Mouse (Mus musculus) C2C12 (cell line): ENCODE measurements around the gene Trappc6a. TPM values are rescaled to one million over a fixed set of nuclear protein-coding genes. Genes with fewer than 3 reads are reported as not detected.

Source experiments
- H3K27me3 ChIP-seq: one replicate; pipeline ENCODE4 v1.6.1; 2011; ENCODE audit not compliant: control insufficient read depth, insufficient read depth, insufficient read length
- H3K36me3 ChIP-seq: one replicate; pipeline ENCODE4 v1.6.1; 2011; ENCODE audit not compliant: control insufficient read depth, insufficient read depth
- H3K4me3 ChIP-seq: one replicate; pipeline ENCODE4 v1.5.1; 2011; ENCODE audit warnings: mild to moderate bottlenecking, control low read depth; ENCODE audit not compliant: poor library complexity, insufficient read depth, severe bottlenecking
- H3K79me2 ChIP-seq: one replicate; pipeline ENCODE4 v1.6.1; 2011; ENCODE audit not compliant: control insufficient read depth, insufficient read depth
- H3K79me3 ChIP-seq: one replicate; pipeline ENCODE4 v1.6.1; 2011; ENCODE audit warnings: low read depth, control low read depth
- H3ac ChIP-seq: one replicate; pipeline ENCODE3; 2011; ENCODE audit warnings: low read depth; ENCODE audit not compliant: control insufficient read depth, insufficient read length
- CEBPB ChIP-seq: IDR thresholded peaks from one replicate; pipeline ENCODE4 v1.6.1; 2011; ENCODE audit warnings: low read depth, mild to moderate bottlenecking, control low read depth, moderate library complexity
- CTCF ChIP-seq: IDR thresholded peaks from one replicate; pipeline ENCODE4 v1.5.1; 2011; ENCODE audit not compliant: control insufficient read depth, insufficient read depth, insufficient read length
- FOSL1 ChIP-seq: IDR thresholded peaks from one replicate; pipeline ENCODE4 v1.8.0; 2011; ENCODE audit warnings: mild to moderate bottlenecking, low read length; ENCODE audit not compliant: poor library complexity, insufficient read depth, severe bottlenecking
- MAX ChIP-seq: IDR thresholded peaks from one replicate; pipeline ENCODE4 v1.6.1; 2011; ENCODE audit warnings: mild to moderate bottlenecking, control low read depth
- MYOD1 ChIP-seq: IDR thresholded peaks from one replicate; pipeline ENCODE4 v1.6.1; 2011; ENCODE audit warnings: low read depth; ENCODE audit not compliant: control insufficient read depth, insufficient read length
- MYOG ChIP-seq: IDR thresholded peaks from one replicate; pipeline ENCODE4 v1.6.1; 2011; ENCODE audit not compliant: control insufficient read depth, insufficient read length; ENCODE audit errors: extremely low read depth
- USF1 ChIP-seq: IDR thresholded peaks from one replicate; pipeline ENCODE4 v1.6.1; 2011; ENCODE audit warnings: low read depth, mild to moderate bottlenecking, control low read depth, moderate library complexity
- polyA plus RNA-seq: library from polyadenylated mRNA; unstranded; fragments of >200 nt; fragmentation: generic; extraction: Trizol; gene quantifications from one replicate; pipeline ENCODE4 v1.2.1, GENCODE M21; 2012; ENCODE audit warnings: missing spikeins

Trappc6a gene
- polyA plus RNA-seq, 1 experiment: 23.2 TPM

GRCm38 (mm10) chr7:19462884-19463381 is 45.3 kb upstream of the Trappc6a start, which contains the start of gene Exoc3l2:
TSS of gene Exoc3l2 (plus strand) at chr7:19463331.
- TF ChIP-seq CTCF (no peak), FOSL1 (no peak), MYOG (no peak), MAX (no peak), MYOD1 (no peak), CEBPB (no peak), USF1 (no peak)
- Histone ChIP-seq H3K36me3 (no peaks in the 10 kb centered on the region), H3K4me3 (no peak within 1 kb of the TSS), H3ac (no peak within 1 kb of the TSS), H3K79me3 (no peaks in the 10 kb centered on the region), H3K79me2 (peaks cover 4% of the 10 kb centered on the region), H3K27me3 (no peaks in the 10 kb centered on the region)

GRCm38 (mm10) chr7:19464367-19465307 is 43.6 kb upstream of the Trappc6a start:
- TF ChIP-seq MYOD1 (no peak), CEBPB (no peak), CTCF (no peak), MYOG (no peak), MAX (no peak), FOSL1 (no peak)
- Histone ChIP-seq H3ac (no peak overlapping the region), H3K36me3 (no peaks in the 10 kb centered on the region), H3K79me2 (no peaks in the 10 kb centered on the region), H3K27me3 (peaks cover 5% of the 10 kb centered on the region), H3K4me3 (no peak overlapping the region), H3K79me3 (no peaks in the 10 kb centered on the region)

GRCm38 (mm10) chr7:19466602-19467145 is 41.5 kb upstream of the Trappc6a start:
- Histone ChIP-seq H3K79me2 (no peaks in the 10 kb centered on the region), H3ac (no peak overlapping the region), H3K4me3 (no peak overlapping the region), H3K79me3 (no peaks in the 10 kb centered on the region), H3K27me3 (peaks cover 16% of the 10 kb centered on the region), H3K36me3 (no peaks in the 10 kb centered on the region)
- TF ChIP-seq CEBPB (no peak), USF1 (no peak), CTCF (no peak), MAX (no peak), MYOD1 (no peak), FOSL1 (no peak), MYOG (no peak)

GRCm38 (mm10) chr7:19467638-19468037 is 40.6 kb upstream of the Trappc6a start:
- H3K79me2 ChIP-seq: no peaks in the 10 kb centered on the region

GRCm38 (mm10) chr7:19468279-19468678 is 39.9 kb upstream of the Trappc6a start:
- no peak for TF ChIP-seq CEBPB
- no peak for TF ChIP-seq MYOD1
- no peak for TF ChIP-seq USF1
- no peak for TF ChIP-seq MYOG
- TF ChIP-seq FOSL1: no peak
- Histone ChIP-seq H3K27me3 (peaks cover 32% of the 10 kb centered on the region), H3K4me3 (no peak overlapping the region), H3ac (no peak overlapping the region), H3K79me3 (no peaks in the 10 kb centered on the region), H3K79me2 (no peaks in the 10 kb centered on the region), H3K36me3 (no peaks in the 10 kb centered on the region)

More at GRCm38 (mm10) chr7:19467638-19468037, 40.6 kb upstream of the Trappc6a start:
- no peaks in the 10 kb centered on the region for H3K36me3 ChIP-seq
- no peak overlapping the region for H3ac ChIP-seq
- H3K27me3 ChIP-seq: peaks cover 26% of the 10 kb centered on the region
- no peak overlapping the region for H3K4me3 ChIP-seq
- TF ChIP-seq USF1 (no peak), FOSL1 (no peak), MYOD1 (no peak), CTCF (no peak)
- no peaks in the 10 kb centered on the region for H3K79me3 ChIP-seq
